Comparison of ENCODE assay signal across 16 mouse cellular contexts in genomic region chr19:32713471-32713870, GRCm38 (mm10). TPM values are rescaled to one million over a fixed set of nuclear protein-coding genes. Genes with fewer than 3 reads are reported as not detected.
DNase-seq lines count a peak whose midpoint lies in the region; ATAC-seq and TF ChIP-seq lines count a peak whose summit lies in the region.
"Had no signal": no experiment of that assay in that cellular context is flagged by ENCODE, and none has a peak within 500 bp of the region (broad histone marks: within the 10 kb centered on the region; RNA-seq: fewer than 3 reads in every experiment).

No protein-coding gene starts in this region.

- no peaks in the 10 kb centered on the region for H3K27me3 ChIP-seq in cerebellum, adult 2 months (ENCODE audit: control insufficient read depth, insufficient read depth, low read length)
- no peaks in the 10 kb centered on the region for H3K27me3 ChIP-seq in midbrain, embryonic 14.5 days (ENCODE audit: control insufficient read depth, insufficient read depth, low read length)
- no peaks in the 10 kb centered on the region for H3K27me3 ChIP-seq in midbrain, embryonic 16.5 days (ENCODE audit: control insufficient read depth, insufficient read depth, low read depth, low read length)
- H3K27me3 ChIP-seq: forebrain, embryonic 15.5 days; lung, embryonic 15.5 days had no signal

- WGBS in cerebellum, adult 2 months = 70% methylated on average over 3 of the region's 3 CpGs
- WGBS in midbrain, embryonic 14.5 days = 56% methylated on average over 3 of the region's 3 CpGs
- WGBS in midbrain, embryonic 16.5 days = 63% methylated on average over 3 of the region's 3 CpGs

- H3K4me1 ChIP-seq in cerebellum, adult 2 months (ENCODE audit: control insufficient read depth, insufficient read depth, low read length) = peaks cover 7% of the 10 kb centered on the region; the same call in 1 of the 2 replicates
- H3K4me1 ChIP-seq in midbrain, embryonic 14.5 days (ENCODE audit: control insufficient read depth, insufficient read depth, low read length) = peaks cover 18% of the 10 kb centered on the region
- H3K4me1 ChIP-seq in midbrain, embryonic 16.5 days (ENCODE audit: control insufficient read depth, insufficient read depth, low read length) = peaks cover 12% of the 10 kb centered on the region

- TF ChIP-seq CTCF in cerebellum, adult 2 months (IDR thresholded peaks at IDR 0.05; ENCODE audit: borderline replicate concordance, insufficient read depth, low read depth, low read length) = no peak
- TF ChIP-seq CTCF in layer of hippocampus, adult 2 months (conservative IDR thresholded peaks at IDR 0.05) = no peak

- TF ChIP-seq POLR2A in cerebellum, adult 2 months (IDR thresholded peaks at IDR 0.05; ENCODE audit: borderline replicate concordance, insufficient read depth, low read length) = no peak

- H3K9me3 ChIP-seq in midbrain, embryonic 14.5 days (ENCODE audit: control insufficient read depth, low read length) = no peaks in the 10 kb centered on the region
- no peaks in the 10 kb centered on the region for H3K9me3 ChIP-seq in midbrain, embryonic 16.5 days (replicated peaks; ENCODE audit: control insufficient read depth, low read length, poor library complexity, severe bottlenecking)
- H3K9me3 ChIP-seq: forebrain, embryonic 15.5 days; limb, embryonic 10.5 days; lung, embryonic 15.5 days had no signal

- H3K36me3 ChIP-seq in midbrain, embryonic 14.5 days (ENCODE audit: control insufficient read depth, insufficient read depth, low read length) = no peaks in the 10 kb centered on the region
- no peaks in the 10 kb centered on the region; the same call in 1 of the 2 replicates for H3K36me3 ChIP-seq in midbrain, embryonic 16.5 days (ENCODE audit: control insufficient read depth, insufficient read depth, low read length)
- H3K36me3 ChIP-seq: forebrain, embryonic 15.5 days had no signal

- peak in 1 of 2 experiments; percentile 8 for DNase-seq in cerebellum, adult 2 months
- DNase-seq in cerebellum, adult 11-12 months = no peak
- DNase-seq in layer of hippocampus, adult 2 months (ENCODE audit: low spot score in 2 of 2) = no peak
- no peak for DNase-seq in layer of hippocampus, adult 9-11 months
- DNase-seq in midbrain, embryonic 14.5 days = no peak
- DNase-seq in frontal cortex, adult 2 months (ENCODE audit: extremely low spot score in 1 of 2, low spot score in 1 of 2) = no peak
- DNase-seq: adrenal gland, postnatal 36 days; gastrocnemius, postnatal 36 days; heart, postnatal 10 days; kidney, adult 18-20 months; kidney, postnatal 14 days; lung, postnatal 4 days had no signal

- H3K4me2 ChIP-seq in midbrain, embryonic 14.5 days (ENCODE audit: low read length) = peak overlapping the region; percentile 89; the same call in 1 of the 2 replicates
- H3K4me2 ChIP-seq in midbrain, embryonic 16.5 days (ENCODE audit: low read length) = no peak overlapping the region

- H3K27ac ChIP-seq in cerebellum, adult 2 months (ENCODE audit: insufficient read depth, low read length) = peak overlapping the region; percentile 55
- H3K27ac ChIP-seq in layer of hippocampus, adult 2 months = peak overlapping the region; percentile 95
- H3K27ac ChIP-seq in midbrain, embryonic 14.5 days (replicated peaks; ENCODE audit: low read depth, low read length) = no peak overlapping the region; the same call in 1 of the 2 replicates
- H3K27ac ChIP-seq in midbrain, embryonic 16.5 days (ENCODE audit: low read length) = no peak overlapping the region
- H3K27ac ChIP-seq: limb, embryonic 10.5 days; lung, embryonic 15.5 days had no signal

- H3K9ac ChIP-seq in midbrain, embryonic 14.5 days (replicated peaks; ENCODE audit: low read length) = no peak overlapping the region
- no peak overlapping the region; the same call in 1 of the 2 replicates for H3K9ac ChIP-seq in midbrain, embryonic 16.5 days (ENCODE audit: low read depth, low read length)

- no peak overlapping the region for H3K4me3 ChIP-seq in cerebellum, adult 2 months (replicated peaks; ENCODE audit: insufficient read depth, low read depth, low read length)
- no peak overlapping the region for H3K4me3 ChIP-seq in layer of hippocampus, adult 2 months
- H3K4me3 ChIP-seq in midbrain, embryonic 14.5 days (replicated peaks; ENCODE audit: low read depth, low read length) = no peak overlapping the region
- H3K4me3 ChIP-seq in midbrain, embryonic 16.5 days (ENCODE audit: low read depth, low read length) = no peak overlapping the region

- ATAC-seq in midbrain, embryonic 14.5 days (ENCODE audit: low FRiP score, low TSS enrichment) = no peak
- ATAC-seq in midbrain, embryonic 16.5 days = no peak

RNA-seq across cellular contexts. Expression of gene Atad1, which starts 26.1 kb away (rescaled TPM):
- 77.2 and 85.3 TPM in 2 replicates for polyA plus RNA-seq in cerebellum, adult 2 months (2012; rRNA removed)
- 10 to 100 TPM; 91.7 to 92.5 TPM for total RNA-seq in layer of hippocampus, adult 2 months (2021)
- 126 and 143 TPM in 2 replicates for polyA plus RNA-seq in midbrain, embryonic 14.5 days (2014; fragmentation: Nextera tagmentation; extraction: Ambion mirVana)
- 116 and 120 TPM in 2 replicates for polyA plus RNA-seq in midbrain, embryonic 16.5 days (2015; fragmentation: Nextera tagmentation; extraction: Ambion mirVana)
- polyA plus RNA-seq in frontal cortex, adult 2 months (2012; rRNA removed) = 66.8 and 70.7 TPM in 2 replicates

RNA-seq across cellular contexts. Expression of gene Pten, which starts 43.8 kb away (rescaled TPM):
- polyA plus RNA-seq in cerebellum, adult 2 months (2012; rRNA removed) = 36.6 and 38.1 TPM in 2 replicates
- total RNA-seq in layer of hippocampus, adult 2 months (2021) = 100 to 1,000 TPM; 114 TPM
- polyA plus RNA-seq in midbrain, embryonic 14.5 days (2014; fragmentation: Nextera tagmentation; extraction: Ambion mirVana) = 22.6 and 29.8 TPM in 2 replicates
- polyA plus RNA-seq in midbrain, embryonic 16.5 days (2015; fragmentation: Nextera tagmentation; extraction: Ambion mirVana) = 12.0 TPM in 2 replicates
- polyA plus RNA-seq in frontal cortex, adult 2 months (2012; rRNA removed) = 64.6 and 66.3 TPM in 2 replicates

Comparison
In these comparisons a context has a peak if more than half of its experiments do, and no peak if none do; other contexts are left out.
1. H3K27ac ChIP-seq: peak in cerebellum, adult 2 months (single experiment) and layer of hippocampus, adult 2 months (single experiment); none in midbrain, embryonic 14.5 days (single experiment) and midbrain, embryonic 16.5 days (single experiment).